Mouse (Mus musculus) midbrain, embryonic 12.5 days (tissue): Measurements from ENCODE around the gene Glis3. TPM values are rescaled to one million over a fixed set of nuclear protein-coding genes. Genes with fewer than 3 reads are reported as not detected.

Experiments
- ATAC-seq: fragments of 200-750 bp; cut with Nextera tagmentation; 2 replicates; pipeline ENCODE4 v1.8.0; 2017; ENCODE audit warnings: low read depth, moderate TSS enrichment, moderate library complexity; ENCODE audit not compliant: low FRiP score
- H3K27ac ChIP-seq: fragments of 300-500 bp; sonication (generic); replicated peaks from 2 replicates; pipeline ENCODE4 v1.5.1; 2016; ENCODE audit warnings: mild to moderate bottlenecking
- H3K27me3 ChIP-seq: fragments of 300-500 bp; sonication (generic); 2 replicates; pipeline ENCODE4 v1.6.1; 2016; ENCODE audit warnings: mild to moderate bottlenecking
- H3K36me3 ChIP-seq: fragments of 300-500 bp; sonication (generic); 2 replicates; pipeline ENCODE4 v1.6.1; 2016
- H3K4me1 ChIP-seq: fragments of 300-500 bp; sonication (generic); 2 replicates; pipeline ENCODE4 v1.6.1; 2016
- H3K4me2 ChIP-seq: fragments of 300-500 bp; sonication (generic); replicated peaks from 2 replicates; pipeline ENCODE4 v1.6.1; 2016; ENCODE audit warnings: mild to moderate bottlenecking, moderate library complexity
- H3K4me3 ChIP-seq: fragments of 300-500 bp; sonication (generic); 2 replicates; pipeline ENCODE4 v1.5.1; 2016; ENCODE audit warnings: mild to moderate bottlenecking
- H3K9ac ChIP-seq: fragments of 300-500 bp; sonication (generic); replicated peaks from 2 replicates; pipeline ENCODE4 v1.6.1; 2016; ENCODE audit warnings: mild to moderate bottlenecking, moderate library complexity
- H3K9me3 ChIP-seq: fragments of 300-500 bp; sonication (generic); 2 replicates; pipeline ENCODE4 v1.6.1; 2016; ENCODE audit warnings: mild to moderate bottlenecking
- WGBS: fragments of 180-500 bp; shearing (Covaris S2); methylation state at CpG from one replicate; pipeline ENCODE4 v1.1.7; 2016; 5-methylcytosine and 5-hydroxymethylcytosine counted together
- polyA plus RNA-seq: library from polyadenylated mRNA; unstranded; fragments of >200 nt; fragmentation: Nextera tagmentation; extraction: Ambion mirVana; gene quantifications from 2 replicates; pipeline ENCODE4 v1.2.1, GENCODE M21; 2016

The Glis3 gene
- polyA plus RNA-seq, 1 experiment from 2014 or later, result 3.5 TPM

DNA sequence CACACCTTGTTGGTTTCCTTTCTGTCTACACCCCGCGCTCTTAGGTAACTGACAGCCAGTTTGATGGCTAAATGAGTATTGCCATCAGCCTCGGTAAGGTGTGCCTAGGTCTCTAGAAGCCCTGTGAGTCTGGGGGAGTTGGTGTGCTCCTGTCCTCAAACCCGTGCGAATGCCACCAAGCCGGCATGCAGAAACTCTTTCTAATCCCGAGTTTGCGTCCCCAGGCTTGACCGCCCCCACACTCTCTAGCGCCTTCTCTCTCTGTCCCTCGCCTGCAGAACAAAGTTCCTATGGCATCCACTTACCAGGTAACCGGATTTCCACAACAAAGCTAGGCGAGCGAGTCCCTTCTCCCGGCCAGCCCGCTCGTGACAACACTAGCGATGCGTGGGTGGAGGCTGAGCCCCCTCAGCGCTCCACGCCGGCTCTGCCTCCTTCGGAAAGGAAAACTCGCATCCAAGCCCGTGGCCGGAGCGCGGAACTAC, 544 bp downstream of the Glis3 start:
- peak; percentile 6; the same call in 1 of the 2 replicates for ATAC-seq
- Histone ChIP-seq H3K4me3 (peak overlapping the region; percentile 60), H3K27ac (0 out of 2 replicates have a peak overlapping the region, but pooled peaks have one; percentile 30), H3K36me3 (no peaks in the 10 kb centered on the region), H3K27me3 (peaks cover 61% of the 10 kb centered on the region), H3K9ac (peak overlapping the region; percentile 63), H3K4me1 (peaks cover 25% of the 10 kb centered on the region), H3K9me3 (no peaks in the 10 kb centered on the region), H3K4me2 (peak overlapping the region; percentile 98)
- under 1% methylated on average over 28 of the region's 28 CpGs for WGBS

DNA sequence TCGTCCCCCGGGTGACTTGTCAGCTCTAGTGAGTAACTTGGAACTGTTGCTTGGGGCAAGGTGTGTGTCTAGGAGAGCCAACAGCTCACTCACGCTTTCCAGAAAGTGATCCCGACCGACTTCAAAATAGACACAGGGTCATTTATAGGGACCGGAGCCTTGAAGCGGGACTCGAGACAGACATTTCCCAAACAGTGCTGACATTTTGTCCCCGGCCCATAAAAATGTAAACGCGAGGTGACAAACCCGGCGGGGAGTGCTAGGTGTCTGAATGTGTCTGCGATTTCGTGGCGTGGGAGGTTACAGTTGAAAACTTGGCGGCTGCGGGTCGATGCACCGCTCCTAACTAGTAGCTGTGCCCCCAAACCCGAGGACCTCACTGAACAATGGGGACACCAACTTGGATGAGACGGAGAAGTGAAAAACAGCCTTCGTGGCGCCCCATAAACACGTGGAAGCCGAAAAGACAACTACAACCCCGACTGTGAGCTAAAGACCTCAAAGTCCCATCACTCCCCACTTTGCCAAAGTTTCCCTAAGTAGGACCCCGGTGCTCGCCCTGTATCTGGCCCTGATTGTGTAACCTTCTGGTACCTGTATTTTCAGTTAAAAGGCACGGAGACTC, 1.1 kb downstream of the Glis3 start:
- H3K9ac ChIP-seq, result 0 out of 2 replicates have a peak overlapping the region, but pooled peaks have one; percentile 63
- no peaks in the 10 kb centered on the region for H3K9me3 ChIP-seq
- peak overlapping the region; percentile 60 for H3K4me3 ChIP-seq
- WGBS, result 1% methylated on average over 30 of the region's 30 CpGs
- H3K4me2 ChIP-seq, result peak overlapping the region; percentile 98
- no peaks in the 10 kb centered on the region for H3K36me3 ChIP-seq
- H3K27ac ChIP-seq, result no peak overlapping the region
- H3K27me3 ChIP-seq, result peaks cover 61% of the 10 kb centered on the region
- ATAC-seq, result no peak
- H3K4me1 ChIP-seq, result peaks cover 25% of the 10 kb centered on the region

DNA sequence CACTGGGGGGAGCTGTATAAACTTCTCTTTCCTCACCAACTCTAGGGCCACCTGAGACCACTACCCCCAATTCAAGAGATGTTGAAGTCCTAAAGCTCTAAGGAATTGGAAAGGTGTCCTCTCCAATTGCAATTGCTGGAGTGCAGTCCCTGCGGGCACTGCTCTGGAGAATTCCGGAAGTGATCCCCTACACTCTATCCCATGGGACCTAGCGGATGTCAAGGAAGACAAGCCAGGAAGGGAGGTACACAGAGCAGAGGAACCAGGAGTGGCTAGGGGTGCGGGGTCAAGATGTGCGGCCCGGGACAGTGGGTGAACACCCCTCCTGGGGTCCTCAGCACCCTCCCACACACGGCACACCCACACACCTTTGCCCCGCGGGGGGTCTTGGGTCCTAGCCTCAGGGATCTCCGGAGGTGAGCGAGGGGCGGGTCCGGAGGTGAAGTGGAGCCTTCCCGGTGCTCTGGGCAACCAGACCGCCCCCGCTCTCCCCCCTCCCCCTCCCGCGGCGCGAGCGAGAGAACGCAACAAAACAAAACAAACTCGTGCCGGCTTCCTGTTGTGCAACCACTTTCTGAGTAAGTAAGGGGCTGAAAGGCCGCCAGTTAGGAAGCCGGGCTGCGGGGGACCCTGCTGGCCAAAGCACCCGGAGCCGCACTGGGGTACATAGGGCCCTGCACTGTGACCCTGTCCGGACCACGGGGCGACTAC, 2.0 kb downstream of the Glis3 start:
- Histone ChIP-seq H3K4me1 (peaks cover 25% of the 10 kb centered on the region), H3K27ac (no peak overlapping the region), H3K4me2 (peak overlapping the region; percentile 98), H3K27me3 (peaks cover 55% of the 10 kb centered on the region), H3K4me3 (peak overlapping the region; percentile 60), H3K9ac (0 out of 2 replicates have a peak overlapping the region, but pooled peaks have one; percentile 41), H3K9me3 (no peaks in the 10 kb centered on the region), H3K36me3 (no peaks in the 10 kb centered on the region)
- no peak for ATAC-seq
- under 1% methylated on average over 26 of the region's 32 CpGs for WGBS

DNA sequence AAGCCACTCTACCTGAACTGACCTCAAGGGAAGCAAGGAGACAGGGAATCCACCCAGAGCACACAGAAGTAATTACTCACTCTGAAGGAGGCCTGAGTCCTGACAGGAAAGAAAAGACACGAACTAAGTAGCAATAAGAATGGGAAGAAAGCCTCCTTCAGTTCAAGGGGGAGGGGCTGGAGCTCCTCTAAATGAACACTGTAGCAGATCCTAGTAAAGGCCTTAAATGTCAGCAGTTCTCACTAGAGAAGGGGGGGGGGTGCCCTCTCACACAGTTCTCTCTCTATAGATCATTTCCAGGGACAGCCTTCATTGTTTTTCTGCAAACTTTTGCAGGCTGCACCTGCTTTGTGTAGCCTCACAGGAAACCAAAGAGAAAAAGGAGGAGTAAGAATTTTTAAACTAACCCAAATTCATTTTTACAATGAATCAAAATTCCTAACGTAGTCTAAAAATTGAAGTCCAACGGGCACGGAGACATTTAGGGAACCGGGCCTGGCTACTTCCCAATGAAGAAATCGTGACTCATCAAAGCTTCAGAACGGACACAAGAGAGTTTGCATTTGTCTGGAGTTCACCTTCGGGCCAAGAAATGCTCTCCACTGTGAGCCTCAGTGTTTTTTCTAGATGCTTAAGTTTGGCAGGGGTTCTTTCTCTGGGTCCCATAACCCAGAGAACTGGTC, 2.7 kb downstream of the Glis3 start:
- 28% methylated on average over 8 of the region's 8 CpGs for WGBS
- H3K4me3 ChIP-seq, result peak overlapping the region; percentile 60; the same call in 1 of the 2 replicates
- peaks cover 25% of the 10 kb centered on the region for H3K4me1 ChIP-seq
- H3K27me3 ChIP-seq, result peaks cover 54% of the 10 kb centered on the region
- H3K36me3 ChIP-seq, result no peaks in the 10 kb centered on the region
- no peak for ATAC-seq
- no peaks in the 10 kb centered on the region for H3K9me3 ChIP-seq
- H3K4me2 ChIP-seq, result peak overlapping the region; percentile 98
- no peak overlapping the region for H3K9ac ChIP-seq
- H3K27ac ChIP-seq, result no peak overlapping the region

DNA sequence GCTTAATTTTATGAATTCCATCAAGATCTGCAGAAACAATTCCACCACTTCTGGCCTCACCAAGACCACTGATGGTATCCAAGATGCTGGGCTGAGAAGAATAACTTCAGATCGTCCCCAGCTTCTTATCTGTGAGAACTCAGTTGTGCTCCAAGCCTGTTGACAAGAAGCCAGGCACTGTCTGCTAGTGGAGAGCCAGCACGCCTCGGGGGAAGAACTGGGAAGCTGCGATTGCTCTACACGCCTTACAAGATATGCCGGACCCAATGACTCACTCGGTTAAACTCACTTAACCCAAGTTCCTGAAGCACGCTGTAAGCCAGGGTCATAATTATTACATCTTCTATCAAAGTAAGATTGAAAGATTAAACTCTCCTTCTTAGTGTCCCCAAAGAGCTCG, 16.1 kb downstream of the Glis3 start:
- ATAC-seq, result no peak
- Histone ChIP-seq H3K36me3 (no peaks in the 10 kb centered on the region), H3K4me2 (no peak overlapping the region), H3K27me3 (peaks cover 4% of the 10 kb centered on the region; the same call in 1 of the 2 replicates), H3K9ac (no peak overlapping the region), H3K9me3 (no peaks in the 10 kb centered on the region), H3K4me3 (no peak overlapping the region), H3K4me1 (no peaks in the 10 kb centered on the region), H3K27ac (no peak overlapping the region)
- WGBS, result 92% methylated on average over 9 of the region's 9 CpGs

DNA sequence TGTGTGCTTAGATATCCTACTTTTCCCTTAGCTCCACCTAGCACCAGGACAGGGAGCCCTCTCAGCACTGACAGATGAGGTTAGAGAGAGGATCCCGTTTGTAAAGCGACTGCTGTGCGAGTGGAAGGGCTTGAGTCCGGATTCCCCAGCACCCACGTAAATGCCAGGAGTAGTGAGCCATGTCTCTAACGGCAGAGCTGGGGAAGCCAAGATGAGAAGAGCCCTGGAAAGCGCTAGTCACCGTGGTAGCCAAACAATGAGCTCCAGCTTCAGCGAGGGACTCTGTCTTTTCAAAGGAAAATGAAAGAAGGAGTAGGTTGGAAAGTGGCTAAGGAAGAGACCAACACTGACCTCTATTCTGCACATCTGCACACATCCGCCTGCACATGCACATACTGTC, 16.7 kb downstream of the Glis3 start:
- 53% methylated on average over 10 of the region's 10 CpGs for WGBS
- no peaks in the 10 kb centered on the region for H3K9me3 ChIP-seq
- H3K27me3 ChIP-seq, result peaks cover 4% of the 10 kb centered on the region; the same call in 1 of the 2 replicates
- H3K4me1 ChIP-seq, result no peaks in the 10 kb centered on the region
- no peak overlapping the region for H3K4me2 ChIP-seq
- no peaks in the 10 kb centered on the region for H3K36me3 ChIP-seq
- H3K27ac ChIP-seq, result no peak overlapping the region
- H3K4me3 ChIP-seq, result no peak overlapping the region
- no peak for ATAC-seq
- no peak overlapping the region for H3K9ac ChIP-seq

DNA sequence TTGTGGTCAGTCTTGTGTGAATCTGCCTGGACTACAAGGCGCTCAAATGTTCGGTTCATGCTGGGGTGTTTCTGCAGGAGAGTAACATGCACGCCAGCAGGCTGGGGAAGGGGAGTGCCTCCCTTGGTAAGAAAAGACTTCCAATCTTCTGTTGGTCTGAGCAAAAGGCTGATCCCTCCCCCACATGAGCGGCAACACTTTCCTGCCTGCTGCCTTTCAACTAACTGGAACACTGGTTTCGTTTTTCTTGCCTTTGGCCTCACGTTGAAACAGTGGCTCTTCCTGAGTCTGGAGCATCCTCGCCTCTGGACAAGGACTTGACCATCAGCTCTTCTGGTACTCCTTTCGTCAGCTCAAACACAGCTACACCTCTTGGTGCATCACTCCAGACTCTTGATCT, 17.4 kb downstream of the Glis3 start:
- Histone ChIP-seq H3K27me3 (peaks cover 4% of the 10 kb centered on the region; the same call in 1 of the 2 replicates), H3K9me3 (no peaks in the 10 kb centered on the region), H3K4me3 (no peak overlapping the region), H3K9ac (no peak overlapping the region), H3K27ac (no peak overlapping the region), H3K4me2 (no peak overlapping the region), H3K4me1 (no peaks in the 10 kb centered on the region), H3K36me3 (no peaks in the 10 kb centered on the region)
- ATAC-seq, result no peak
- 65% methylated on average over 8 of the region's 8 CpGs for WGBS

DNA sequence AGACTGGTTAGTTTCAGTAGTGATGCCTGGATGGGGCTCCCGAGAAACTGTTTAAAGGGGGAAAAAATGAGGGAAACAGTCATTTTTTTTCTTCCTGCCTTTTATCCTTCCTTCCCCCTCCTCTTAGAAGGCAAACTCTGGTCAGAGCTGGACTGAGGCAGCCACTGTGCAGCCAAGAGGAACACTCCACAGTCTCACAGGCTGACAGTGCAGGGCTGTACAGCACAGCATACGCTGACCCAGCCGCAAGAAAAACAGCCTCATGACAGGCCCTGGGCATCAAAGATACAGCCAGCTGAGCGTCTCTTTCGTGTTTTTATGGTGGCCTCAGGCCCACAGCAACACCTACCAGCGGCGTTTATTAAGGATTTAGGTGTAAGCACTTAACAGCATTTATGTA, 19.0 kb downstream of the Glis3 start:
- no peaks in the 10 kb centered on the region for H3K36me3 ChIP-seq
- 83% methylated on average over 7 of the region's 7 CpGs for WGBS
- H3K4me2 ChIP-seq, result no peak overlapping the region
- ATAC-seq, result no peak
- H3K9ac ChIP-seq, result no peak overlapping the region
- H3K4me1 ChIP-seq, result 0 out of 2 replicates have a peak, but pooled peaks cover 5% of the 10 kb centered on the region
- no peak overlapping the region for H3K4me3 ChIP-seq
- peaks cover 4% of the 10 kb centered on the region; the same call in 1 of the 2 replicates for H3K27me3 ChIP-seq
- no peaks in the 10 kb centered on the region for H3K9me3 ChIP-seq
- no peak overlapping the region for H3K27ac ChIP-seq

DNA sequence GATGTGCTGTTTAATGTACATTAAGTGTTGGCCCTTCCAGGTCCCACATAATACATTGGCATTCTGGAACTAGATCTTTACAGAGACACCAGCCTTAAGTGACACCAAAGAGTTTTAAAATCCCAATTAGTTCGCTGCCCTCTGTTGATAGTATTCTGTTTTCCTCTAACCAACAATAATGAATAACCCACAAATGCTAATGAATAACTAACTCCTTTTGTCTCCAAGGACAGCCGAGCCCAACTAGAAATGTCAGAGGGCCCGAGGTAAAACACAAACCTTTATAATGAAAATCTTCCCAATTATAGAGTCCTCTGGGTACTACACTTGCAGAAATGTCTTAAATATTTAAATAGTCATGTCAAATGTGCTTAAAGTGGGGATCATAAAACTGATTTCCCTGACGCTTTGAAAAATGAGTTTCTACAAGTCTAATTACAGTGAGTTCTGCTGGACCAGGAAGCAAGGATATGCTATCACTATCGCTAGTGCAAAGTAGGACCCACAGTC, 22.1 kb downstream of the Glis3 start:
- no peak for ATAC-seq
- Histone ChIP-seq H3K27me3 (peaks cover 4% of the 10 kb centered on the region; the same call in 1 of the 2 replicates), H3K4me3 (no peak overlapping the region), H3K4me1 (0 out of 2 replicates have a peak, but pooled peaks cover 5% of the 10 kb centered on the region), H3K9ac (no peak overlapping the region), H3K9me3 (no peaks in the 10 kb centered on the region), H3K27ac (no peak overlapping the region), H3K36me3 (no peaks in the 10 kb centered on the region), H3K4me2 (no peak overlapping the region)
- 67% methylated on average over 5 of the region's 5 CpGs for WGBS

DNA sequence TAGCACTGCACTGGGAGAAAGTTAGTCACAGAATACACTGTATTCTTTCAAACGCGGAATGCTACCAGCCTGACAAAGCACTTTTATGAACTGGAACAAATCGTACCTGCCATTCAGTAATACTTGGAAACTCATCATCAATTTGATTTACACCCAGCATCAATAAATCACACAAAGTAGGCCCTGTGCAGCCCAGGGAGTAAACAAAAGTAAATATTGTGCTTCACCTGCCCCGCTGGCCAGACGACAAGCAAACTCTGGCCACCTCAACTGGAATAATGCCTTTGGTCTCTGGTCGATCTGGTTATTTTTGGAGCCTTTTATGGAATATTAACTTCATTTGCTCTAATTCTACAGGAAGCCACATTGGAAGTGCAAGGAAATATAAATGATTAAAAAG, 23.0 kb downstream of the Glis3 start:
- Histone ChIP-seq H3K4me3 (no peak overlapping the region), H3K9ac (no peak overlapping the region), H3K9me3 (no peaks in the 10 kb centered on the region), H3K27me3 (no peaks in the 10 kb centered on the region), H3K4me2 (no peak overlapping the region), H3K4me1 (0 out of 2 replicates have a peak, but pooled peaks cover 5% of the 10 kb centered on the region), H3K36me3 (no peaks in the 10 kb centered on the region), H3K27ac (no peak overlapping the region)
- WGBS, result 78% methylated on average over 6 of the region's 6 CpGs
- ATAC-seq, result no peak

DNA sequence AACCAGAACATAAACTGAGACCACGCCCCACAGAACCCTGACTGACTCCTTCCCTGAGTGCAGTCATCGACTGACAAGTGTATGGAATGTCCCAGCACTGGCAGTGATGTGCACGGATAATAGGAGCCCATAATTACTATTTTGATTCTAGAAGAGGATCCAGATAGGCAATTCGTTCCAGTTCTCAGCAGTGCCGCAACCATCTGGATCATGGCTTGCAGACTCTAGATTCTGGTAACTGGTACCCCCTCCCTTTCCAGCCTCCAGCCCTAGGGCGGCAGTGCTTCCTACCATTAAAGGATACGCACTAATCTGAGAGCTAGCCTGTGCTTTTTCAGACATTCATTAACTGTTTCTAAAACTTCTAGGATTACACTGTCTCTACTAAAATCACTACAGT, 24.7 kb downstream of the Glis3 start:
- WGBS, result 87% methylated on average over 7 of the region's 7 CpGs
- no peak for ATAC-seq
- H3K9me3 ChIP-seq, result no peaks in the 10 kb centered on the region
- H3K27me3 ChIP-seq, result no peaks in the 10 kb centered on the region
- 0 out of 2 replicates have a peak, but pooled peaks cover 5% of the 10 kb centered on the region for H3K4me1 ChIP-seq
- H3K4me3 ChIP-seq, result no peak overlapping the region
- no peak overlapping the region for H3K9ac ChIP-seq
- no peaks in the 10 kb centered on the region for H3K36me3 ChIP-seq
- no peak overlapping the region for H3K27ac ChIP-seq
- no peak overlapping the region for H3K4me2 ChIP-seq
